Mouse (Mus musculus): ENCODE measurements around the gene Cacng3. TPM values are rescaled to one million over a fixed set of nuclear protein-coding genes. Genes with fewer than 3 reads are reported as not detected.

Cacng3 gene
- polyA plus RNA-seq, 1 experiment: not detected

DNA sequence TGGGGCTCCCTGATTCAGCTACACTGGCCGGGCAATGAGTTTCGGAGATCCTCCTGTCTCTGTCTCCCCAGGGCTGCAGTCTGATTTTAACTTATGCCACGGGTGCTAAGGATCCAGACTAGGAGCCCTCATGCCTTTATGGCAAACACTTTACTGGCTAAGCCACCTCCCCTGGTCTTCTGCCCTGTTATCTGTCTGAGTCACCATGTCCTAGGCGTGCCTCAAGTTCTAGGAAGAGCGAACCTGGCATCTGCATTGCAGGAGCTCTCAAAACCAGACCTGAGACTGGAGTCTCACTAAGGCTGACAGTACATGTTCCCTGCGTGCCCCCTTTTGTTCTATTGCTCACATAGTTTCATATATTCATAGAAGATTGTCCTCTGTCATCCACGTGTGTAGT is 119.6 kb downstream of the Cacng3 start:
- 71% methylated on average over 7 of the region's 7 CpGs for WGBS
- Histone ChIP-seq H3K27me3 (ENCODE audit: control insufficient read depth, insufficient read depth, low read length) (no peaks in the 10 kb centered on the region), H3K36me3 (ENCODE audit: control insufficient read depth, insufficient read depth, low read length) (no peaks in the 10 kb centered on the region), H3K4me3 (ENCODE audit: low read depth, low read length) (no peak overlapping the region), H3K4me1 (ENCODE audit: control insufficient read depth, insufficient read depth, insufficient read length, low read length) (no peaks in the 10 kb centered on the region), H3K27ac (ENCODE audit: insufficient read depth, low read depth, low read length) (no peak overlapping the region)
- TF ChIP-seq CTCF (IDR thresholded peaks at IDR 0.05; ENCODE audit: extremely low read depth, insufficient read length, insufficient replicate concordance, low read depth, low read length) (no peak), POLR2A (IDR thresholded peaks at IDR 0.05; ENCODE audit: low read depth, low read length) (no peak)

GRCm38 (mm10) chr7:122793655-122794346 is 123.5 kb downstream of the Cacng3 start:
- H3K27ac ChIP-seq (ENCODE audit: insufficient read depth, low read depth, low read length): no peak overlapping the region
- no peak overlapping the region for H3K4me3 ChIP-seq (ENCODE audit: low read depth, low read length)
- no peak for TF ChIP-seq CTCF (IDR thresholded peaks at IDR 0.05; ENCODE audit: extremely low read depth, insufficient read length, insufficient replicate concordance, low read depth, low read length)
- no peak for TF ChIP-seq POLR2A (IDR thresholded peaks at IDR 0.05; ENCODE audit: low read depth, low read length)
- no peaks in the 10 kb centered on the region for H3K27me3 ChIP-seq (ENCODE audit: control insufficient read depth, insufficient read depth, low read length)
- no peaks in the 10 kb centered on the region for H3K36me3 ChIP-seq (ENCODE audit: control insufficient read depth, insufficient read depth, low read length)
- peaks cover under 1% of the 10 kb centered on the region; the same call in 1 of the 2 replicates for H3K4me1 ChIP-seq (ENCODE audit: control insufficient read depth, insufficient read depth, insufficient read length, low read length)
- WGBS: 48% methylated on average over 6 of the region's 6 CpGs

DNA sequence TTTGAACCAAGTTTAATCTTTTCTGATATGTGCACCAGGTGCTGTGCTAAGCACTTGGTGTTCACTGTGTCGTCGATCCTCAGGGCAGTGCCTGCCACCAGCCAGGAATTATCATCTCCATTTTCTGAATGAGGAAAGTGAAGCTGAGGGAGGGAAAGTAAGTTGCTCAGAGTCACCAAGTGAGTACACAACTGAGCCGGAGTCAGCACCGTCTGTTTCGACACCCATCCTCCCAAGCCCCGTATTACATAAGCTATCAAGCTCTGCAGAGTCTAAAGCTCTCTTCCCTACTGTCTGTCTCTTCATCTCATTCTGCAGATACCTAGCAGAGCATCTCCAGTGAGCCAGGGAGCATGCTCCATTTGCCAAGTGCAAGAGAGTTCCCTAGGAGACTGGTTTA is 124.8 kb downstream of the Cacng3 start:
- TF ChIP-seq POLR2A (IDR thresholded peaks at IDR 0.05; ENCODE audit: low read depth, low read length) (no peak), CTCF (IDR thresholded peaks at IDR 0.05; ENCODE audit: extremely low read depth, insufficient read length, insufficient replicate concordance, low read depth, low read length) (no peak)
- Histone ChIP-seq H3K36me3 (ENCODE audit: control insufficient read depth, insufficient read depth, low read length) (no peaks in the 10 kb centered on the region), H3K27ac (ENCODE audit: insufficient read depth, low read depth, low read length) (no peak overlapping the region), H3K4me3 (ENCODE audit: low read depth, low read length) (no peak overlapping the region), H3K4me1 (ENCODE audit: control insufficient read depth, insufficient read depth, insufficient read length, low read length) (peaks cover 2% of the 10 kb centered on the region; the same call in 1 of the 2 replicates), H3K27me3 (ENCODE audit: control insufficient read depth, insufficient read depth, low read length) (no peaks in the 10 kb centered on the region)
- WGBS: 90% methylated on average over 6 of the region's 6 CpGs

DNA sequence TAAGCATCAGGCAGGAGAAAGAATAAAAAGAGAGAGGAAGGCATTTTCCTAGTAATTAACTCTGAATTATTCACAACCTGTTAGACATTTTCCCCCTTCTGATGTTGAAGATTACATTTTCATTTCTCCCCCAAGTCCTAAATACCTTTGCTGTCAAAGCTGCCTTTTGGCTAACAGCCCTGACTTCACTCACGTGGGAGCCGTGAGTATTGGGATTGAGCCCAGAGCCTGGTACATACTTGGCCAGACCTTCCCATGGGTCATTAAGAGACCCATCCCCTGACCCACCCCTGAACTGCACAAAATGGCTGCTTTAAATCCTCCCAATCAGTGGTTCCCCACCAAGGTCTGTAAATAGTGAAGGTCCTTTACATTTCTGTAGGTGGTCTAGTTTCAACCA is 130.5 kb downstream of the Cacng3 start:
- H3K4me1 ChIP-seq (ENCODE audit: control insufficient read depth, insufficient read depth, insufficient read length, low read length): peaks cover 12% of the 10 kb centered on the region; the same call in 1 of the 2 replicates
- 62% methylated on average over 2 of the region's 2 CpGs for WGBS
- no peak overlapping the region for H3K4me3 ChIP-seq (ENCODE audit: low read depth, low read length)
- H3K36me3 ChIP-seq (ENCODE audit: control insufficient read depth, insufficient read depth, low read length): no peaks in the 10 kb centered on the region
- no peak overlapping the region for H3K27ac ChIP-seq (ENCODE audit: insufficient read depth, low read depth, low read length)
- no peaks in the 10 kb centered on the region for H3K27me3 ChIP-seq (ENCODE audit: control insufficient read depth, insufficient read depth, low read length)
- no peak for TF ChIP-seq CTCF (IDR thresholded peaks at IDR 0.05; ENCODE audit: extremely low read depth, insufficient read length, insufficient replicate concordance, low read depth, low read length)
- no peak for TF ChIP-seq POLR2A (IDR thresholded peaks at IDR 0.05; ENCODE audit: low read depth, low read length)

GRCm38 (mm10) chr7:122803839-122804496 is 133.7 kb downstream of the Cacng3 start:
- no peaks in the 10 kb centered on the region for H3K27me3 ChIP-seq (ENCODE audit: control insufficient read depth, insufficient read depth, low read length)
- peak overlapping the region; percentile 91 for H3K27ac ChIP-seq (ENCODE audit: insufficient read depth, low read depth, low read length)
- H3K4me1 ChIP-seq (ENCODE audit: control insufficient read depth, insufficient read depth, insufficient read length, low read length): peaks cover 13% of the 10 kb centered on the region
- H3K4me3 ChIP-seq (ENCODE audit: low read depth, low read length): no peak overlapping the region; the same call in 1 of the 2 replicates
- no peaks in the 10 kb centered on the region for H3K36me3 ChIP-seq (ENCODE audit: control insufficient read depth, insufficient read depth, low read length)
- TF ChIP-seq POLR2A (IDR thresholded peaks at IDR 0.05; ENCODE audit: low read depth, low read length): no peak
- no peak for TF ChIP-seq CTCF (IDR thresholded peaks at IDR 0.05; ENCODE audit: extremely low read depth, insufficient read length, insufficient replicate concordance, low read depth, low read length)
- 20% methylated on average over 9 of the region's 9 CpGs for WGBS

DNA sequence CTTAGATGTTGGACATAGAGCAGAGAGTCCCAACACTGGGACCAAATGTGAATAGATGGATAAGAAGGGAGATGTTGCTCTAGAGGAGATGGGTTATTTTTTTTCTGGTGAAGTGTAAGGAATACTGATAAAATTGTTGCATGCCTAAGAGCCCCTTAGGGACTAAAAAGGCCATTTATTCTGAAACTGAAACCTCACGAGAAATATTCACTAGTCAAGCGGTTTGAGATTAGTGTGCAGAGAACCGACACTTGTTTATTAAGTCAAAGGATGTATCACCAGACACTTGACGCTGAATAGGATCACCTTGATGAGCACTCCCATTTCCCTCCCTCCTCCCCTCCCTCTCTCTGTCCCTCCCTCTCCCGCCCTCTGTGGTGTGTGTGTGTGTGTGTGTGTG is 136.2 kb downstream of the Cacng3 start:
- H3K27me3 ChIP-seq (ENCODE audit: control insufficient read depth, insufficient read depth, low read length): no peaks in the 10 kb centered on the region
- H3K36me3 ChIP-seq (ENCODE audit: control insufficient read depth, insufficient read depth, low read length): no peaks in the 10 kb centered on the region
- H3K27ac ChIP-seq (ENCODE audit: insufficient read depth, low read depth, low read length): no peak overlapping the region
- no peak overlapping the region for H3K4me3 ChIP-seq (ENCODE audit: low read depth, low read length)
- TF ChIP-seq POLR2A (IDR thresholded peaks at IDR 0.05; ENCODE audit: low read depth, low read length): no peak
- TF ChIP-seq CTCF (IDR thresholded peaks at IDR 0.05; ENCODE audit: extremely low read depth, insufficient read length, insufficient replicate concordance, low read depth, low read length): no peak
- H3K4me1 ChIP-seq (ENCODE audit: control insufficient read depth, insufficient read depth, insufficient read length, low read length): peaks cover 13% of the 10 kb centered on the region
- 59% methylated on average over 5 of the region's 5 CpGs for WGBS

GRCm38 (mm10) chr7:122813724-122814123 is 143.4 kb downstream of the Cacng3 start:
- H3K4me3 ChIP-seq (ENCODE audit: low read depth, low read length): no peak overlapping the region
- H3K27ac ChIP-seq (ENCODE audit: insufficient read depth, low read depth, low read length): no peak overlapping the region
- WGBS: 5% methylated on average over 1 of the region's 1 CpGs
- no peak for TF ChIP-seq CTCF (IDR thresholded peaks at IDR 0.05; ENCODE audit: extremely low read depth, insufficient read length, insufficient replicate concordance, low read depth, low read length)
- no peak for TF ChIP-seq POLR2A (IDR thresholded peaks at IDR 0.05; ENCODE audit: low read depth, low read length)
- H3K27me3 ChIP-seq (ENCODE audit: control insufficient read depth, insufficient read depth, low read length): no peaks in the 10 kb centered on the region
- H3K36me3 ChIP-seq (ENCODE audit: control insufficient read depth, insufficient read depth, low read length): no peaks in the 10 kb centered on the region
- H3K4me1 ChIP-seq (ENCODE audit: control insufficient read depth, insufficient read depth, insufficient read length, low read length): no peaks in the 10 kb centered on the region
